Mouse (Mus musculus) embryo, embryonic 11 days (tissue): ENCODE data around the gene Mrpl43.

ENCODE experiments used
- DNase-seq: peaks from one replicate; pipeline ENCODE4 v3.0.0-alpha.2; 2015

Mrpl43 gene

GRCm38 (mm10) chr19:45007021-45007420, 779 bp upstream of the Mrpl43 start:
- DNase-seq, result no peak

GRCm38 (mm10) chr19:45005444-45005843, 798 bp downstream of the Mrpl43 start, which contains the start of gene Twnk:
Twnk (plus strand) TSS chr19:45005663.
- DNase-seq, result peak; percentile 57

GRCm38 (mm10) chr19:45003740-45004516, 2.3 kb downstream of the Mrpl43 start:
- no peak for DNase-seq

GRCm38 (mm10) chr19:45002301-45002700, 3.9 kb downstream of the Mrpl43 start:
- DNase-seq, result no peak

- no peak for DNase-seq
Measured at GRCm38 (mm10) chr19:44999647-45000046, 6.6 kb downstream of the Mrpl43 start.

- no peak for DNase-seq
Measured at GRCm38 (mm10) chr19:44997786-44998185, 8.5 kb downstream of the Mrpl43 start.

- DNase-seq, result no peak
Measured at GRCm38 (mm10) chr19:44992712-44993111, 13.5 kb downstream of the Mrpl43 start.

- DNase-seq, result peak; percentile 19
Measured at GRCm38 (mm10) chr19:44992246-44992645, 14.0 kb downstream of the Mrpl43 start.

- DNase-seq, result no peak
Measured at GRCm38 (mm10) chr19:44991031-44991430, 15.2 kb downstream of the Mrpl43 start.

GRCm38 (mm10) chr19:44989567-44990495, 16.4 kb downstream of the Mrpl43 start:
- peak; percentile 19 for DNase-seq

GRCm38 (mm10) chr19:44988831-44989566, 17.2 kb downstream of the Mrpl43 start, which contains the start of gene Sema4g:
Sema4g (plus strand) TSS chr19:44989101.
- peak; percentile 79 for DNase-seq

GRCm38 (mm10) chr19:44988321-44988720, 17.9 kb downstream of the Mrpl43 start:
- DNase-seq, result peak; percentile 12

GRCm38 (mm10) chr19:44987851-44988250, 18.4 kb downstream of the Mrpl43 start:
- DNase-seq, result no peak

- no peak for DNase-seq
Measured at GRCm38 (mm10) chr19:44987004-44987403, 19.2 kb downstream of the Mrpl43 start.

- DNase-seq, result no peak
Measured at GRCm38 (mm10) chr19:44985159-44985988, 20.9 kb downstream of the Mrpl43 start.

GRCm38 (mm10) chr19:44984420-44984819, 21.8 kb downstream of the Mrpl43 start:
- no peak for DNase-seq

GRCm38 (mm10) chr19:44983366-44983765, 22.9 kb downstream of the Mrpl43 start:
- DNase-seq, result no peak

- no peak for DNase-seq
Measured at GRCm38 (mm10) chr19:44982477-44983115, 23.6 kb downstream of the Mrpl43 start.

GRCm38 (mm10) chr19:44980787-44981186, 25.5 kb downstream of the Mrpl43 start:
- DNase-seq, result no peak

GRCm38 (mm10) chr19:44977148-44977547, 29.1 kb downstream of the Mrpl43 start:
- no peak for DNase-seq

- DNase-seq, result no peak
Measured at GRCm38 (mm10) chr19:44976636-44977035, 29.6 kb downstream of the Mrpl43 start.
